Mouse (Mus musculus): ENCODE measurements at regions not wholly inside any gene's neighbourhood (a gene's known extent, or its start where the extent isn't known, plus 50 kb on each side); places are given as distances from the start of the nearest gene placed in this dataset.

- no peak for DNase-seq (ENCODE audit: low read depth, low spot score)
Measured at GRCm38 (mm10) chr6:35458250-35458649, 81.4 kb downstream of the Mtpn start.

- no peak for DNase-seq (ENCODE audit: low read depth, low spot score)
Measured at GRCm38 (mm10) chr6:35445007-35445406, 94.7 kb downstream of the Mtpn start.

GRCm38 (mm10) chr6:35426301-35426700 lies 100.4 kb upstream of the Fam180a start:
- DNase-seq (ENCODE audit: low read depth, low spot score), result no peak

- no peak for DNase-seq (ENCODE audit: low read depth, low spot score)
Measured at GRCm38 (mm10) chr6:35424521-35424920, 98.6 kb upstream of the Fam180a start.

- DNase-seq (ENCODE audit: low read depth, low spot score), result no peak
Measured at GRCm38 (mm10) chr6:35420924-35421323, 95.0 kb upstream of the Fam180a start.

GRCm38 (mm10) chr6:35405044-35405443 lies 79.1 kb upstream of the Fam180a start:
- DNase-seq (ENCODE audit: low read depth, low spot score), result no peak

- no peak for DNase-seq (ENCODE audit: low read depth, low spot score)
Measured at GRCm38 (mm10) chr6:35403341-35403910, 77.5 kb upstream of the Fam180a start.

GRCm38 (mm10) chr6:35395726-35396125 lies 69.8 kb upstream of the Fam180a start:
- DNase-seq (ENCODE audit: low read depth, low spot score), result no peak

GRCm38 (mm10) chr6:35388827-35389226 lies 62.9 kb upstream of the Fam180a start:
- no peak for DNase-seq (ENCODE audit: low read depth, low spot score)

GRCm38 (mm10) chr6:35381536-35381935 lies 55.6 kb upstream of the Fam180a start:
- DNase-seq (ENCODE audit: low read depth, low spot score), result no peak

GRCm38 (mm10) chr6:35380721-35381466 lies 55.0 kb upstream of the Fam180a start:
- peak; percentile 52 for DNase-seq (ENCODE audit: low read depth, low spot score)

GRCm38 (mm10) chr6:35379890-35380289 lies 53.9 kb upstream of the Fam180a start:
- no peak for DNase-seq (ENCODE audit: low read depth, low spot score)

- DNase-seq (ENCODE audit: low read depth, low spot score), result no peak
Measured at GRCm38 (mm10) chr6:35378851-35379250, 52.9 kb upstream of the Fam180a start.

- DNase-seq (ENCODE audit: low read depth, low spot score), result no peak
Measured at GRCm38 (mm10) chr6:35377535-35377934, 51.6 kb upstream of the Fam180a start.

- DNase-seq (ENCODE audit: low read depth, low spot score), result no peak
Measured at GRCm38 (mm10) chr6:35376526-35376925, 50.6 kb upstream of the Fam180a start.

All from brain, embryonic 18.5 days (tissue).